17 mouse cellular contexts compared by ENCODE assay signal in genomic region chr3:21479846-21480245, GRCm38 (mm10).
DNase-seq lines count a peak whose midpoint lies in the region; ATAC-seq and TF ChIP-seq lines count a peak whose summit lies in the region.
"Had no signal": no experiment of that assay in that cellular context is flagged by ENCODE, and none has a peak within 500 bp of the region (broad histone marks: within the 10 kb centered on the region; RNA-seq: fewer than 3 reads in every experiment).

No protein-coding gene starts in this region.

- peaks cover 11% of the 10 kb centered on the region for H3K4me1 ChIP-seq in forebrain, embryonic 16.5 days (replicated peaks; ENCODE audit: control insufficient read depth, insufficient read depth, low read length)
- H3K4me1 ChIP-seq in forebrain, embryonic 11.5 days (replicated peaks; ENCODE audit: control insufficient read depth, insufficient read depth, low read length), result 0 out of 2 replicates have a peak, but pooled peaks cover 3% of the 10 kb centered on the region
- peaks cover 25% of the 10 kb centered on the region for H3K4me1 ChIP-seq in heart, embryonic 13.5 days
- peaks cover 7% of the 10 kb centered on the region; the same call in 1 of the 2 replicates for H3K4me1 ChIP-seq in lung, embryonic 14.5 days (ENCODE audit: insufficient read depth)

- no peak overlapping the region for H3K27ac ChIP-seq in forebrain, embryonic 16.5 days (ENCODE audit: low read length)
- no peak overlapping the region for H3K27ac ChIP-seq in forebrain, embryonic 11.5 days (ENCODE audit: low read depth, low read length)
- peak overlapping the region; percentile 73 for H3K27ac ChIP-seq in heart, embryonic 13.5 days (replicated peaks)
- H3K27ac ChIP-seq in lung, embryonic 14.5 days (ENCODE audit: low read depth), result 0 out of 2 replicates have a peak overlapping the region, but pooled peaks have one; percentile 50

- H3K27me3 ChIP-seq in forebrain, embryonic 16.5 days (replicated peaks; ENCODE audit: control insufficient read depth, insufficient read depth, low read length), result no peaks in the 10 kb centered on the region
- H3K27me3 ChIP-seq in forebrain, embryonic 11.5 days (ENCODE audit: control insufficient read depth, insufficient read depth, low read length), result no peaks in the 10 kb centered on the region
- H3K27me3 ChIP-seq in heart, embryonic 13.5 days (replicated peaks), result no peaks in the 10 kb centered on the region
- H3K27me3 ChIP-seq in lung, embryonic 14.5 days (ENCODE audit: insufficient read depth, low read length), result no peaks in the 10 kb centered on the region
- H3K27me3 ChIP-seq: embryonic facial prominence, embryonic 12.5 days; forebrain, embryonic 15.5 days; heart, embryonic 12.5 days; hindbrain, embryonic 12.5 days; Patski had no signal

- no peaks in the 10 kb centered on the region for H3K9me3 ChIP-seq in forebrain, embryonic 16.5 days (ENCODE audit: control insufficient read depth, low read length)
- H3K9me3 ChIP-seq in forebrain, embryonic 11.5 days (ENCODE audit: control insufficient read depth, low read length), result no peaks in the 10 kb centered on the region
- H3K9me3 ChIP-seq in heart, embryonic 13.5 days, result no peaks in the 10 kb centered on the region
- no peaks in the 10 kb centered on the region for H3K9me3 ChIP-seq in lung, embryonic 14.5 days (ENCODE audit: low read depth, low read length)
- H3K9me3 ChIP-seq: embryonic facial prominence, embryonic 12.5 days; forebrain, embryonic 15.5 days; heart, embryonic 12.5 days; hindbrain, embryonic 12.5 days had no signal

- H3K4me2 ChIP-seq in forebrain, embryonic 16.5 days (ENCODE audit: low read length), result no peak overlapping the region
- no peak overlapping the region for H3K4me2 ChIP-seq in forebrain, embryonic 11.5 days (ENCODE audit: low read depth, low read length, severe bottlenecking)
- H3K4me2 ChIP-seq in heart, embryonic 13.5 days, result no peak overlapping the region
- H3K4me2 ChIP-seq in lung, embryonic 14.5 days, result no peak overlapping the region
- H3K4me2 ChIP-seq: embryonic facial prominence, embryonic 12.5 days; forebrain, embryonic 15.5 days; heart, embryonic 12.5 days; hindbrain, embryonic 12.5 days had no signal

- no peak overlapping the region for H3K4me3 ChIP-seq in forebrain, embryonic 16.5 days (replicated peaks; ENCODE audit: low read length)
- H3K4me3 ChIP-seq in forebrain, embryonic 11.5 days (ENCODE audit: low read depth, low read length), result no peak overlapping the region
- no peak overlapping the region for H3K4me3 ChIP-seq in heart, embryonic 13.5 days
- no peak overlapping the region for H3K4me3 ChIP-seq in lung, embryonic 14.5 days (ENCODE audit: low read depth, low read length)
- H3K4me3 ChIP-seq: embryonic facial prominence, embryonic 12.5 days; forebrain, embryonic 15.5 days; heart, embryonic 12.5 days; hindbrain, embryonic 12.5 days had no signal

- 0 out of 2 replicates have a peak, but pooled peaks have one; percentile 24 for ATAC-seq in forebrain, embryonic 16.5 days
- no peak for ATAC-seq in forebrain, embryonic 11.5 days (replicated peaks; ENCODE audit: low FRiP score)
- ATAC-seq in heart, embryonic 13.5 days (ENCODE audit: extremely low read depth, insufficient number of reproducible peaks, low FRiP score, low TSS enrichment), result no peak
- no peak for ATAC-seq in lung, embryonic 14.5 days (ENCODE audit: insufficient read depth)
- no peak for ATAC-seq in megakaryocyte progenitor cell, adult 5-6 weeks (replicated peaks; ENCODE audit: poor library complexity)
- ATAC-seq: activated CD4-positive, CD25-positive, alpha-beta regulatory T cell, adult 4 months; inflammation-experienced regulatory T-cells, adult 6 months had no signal

- no peak for TF ChIP-seq CTCF in lung, embryonic 14.5 days (IDR thresholded peaks at IDR 0.05; ENCODE audit: low read depth)

- H3K36me3 ChIP-seq in forebrain, embryonic 16.5 days (ENCODE audit: control insufficient read depth, insufficient read depth), result no peaks in the 10 kb centered on the region
- H3K36me3 ChIP-seq in forebrain, embryonic 11.5 days (ENCODE audit: control insufficient read depth, insufficient read depth, low read length), result no peaks in the 10 kb centered on the region
- no peaks in the 10 kb centered on the region for H3K36me3 ChIP-seq in heart, embryonic 13.5 days
- no peaks in the 10 kb centered on the region for H3K36me3 ChIP-seq in lung, embryonic 14.5 days (ENCODE audit: insufficient read depth)
- H3K36me3 ChIP-seq: embryonic facial prominence, embryonic 12.5 days; forebrain, embryonic 15.5 days; heart, embryonic 12.5 days; hindbrain, embryonic 12.5 days had no signal

- DNase-seq in forebrain, embryonic 11.5 days (ENCODE audit: low spot score), result no peak
- DNase-seq in heart, postnatal 10 days, result no peak
- DNase-seq in lung, embryonic 14.5 days, result no peak
- DNase-seq in lung, postnatal 4 days, result no peak
- peak; percentile 10 for DNase-seq in ES-CJ7 (ENCODE audit: low read depth, low spot score)
- DNase-seq: cerebellum, adult 11-12 months; cerebellum, adult 9-10 months had no signal

- intact Hi-C loops in heart, postnatal 10 days (cut with DNase I), result no loop called here

- H3K9ac ChIP-seq in forebrain, embryonic 16.5 days (replicated peaks; ENCODE audit: low read depth, low read length), result no peak overlapping the region
- H3K9ac ChIP-seq in forebrain, embryonic 11.5 days (ENCODE audit: low read length), result no peak overlapping the region
- no peak overlapping the region for H3K9ac ChIP-seq in heart, embryonic 13.5 days
- H3K9ac ChIP-seq in lung, embryonic 14.5 days, result no peak overlapping the region
- H3K9ac ChIP-seq: embryonic facial prominence, embryonic 12.5 days; forebrain, embryonic 15.5 days; heart, embryonic 12.5 days; hindbrain, embryonic 12.5 days had no signal

Comparison
In these comparisons a context has a peak if more than half of its experiments do, and no peak if none do; other contexts are left out.
1. H3K27ac ChIP-seq: peak in heart, embryonic 13.5 days (single experiment) and lung, embryonic 14.5 days (single experiment); none in forebrain, embryonic 16.5 days (single experiment) and forebrain, embryonic 11.5 days (single experiment).